Mouse (Mus musculus): ENCODE data around the gene Slc2a9.

The Slc2a9 gene

DNA sequence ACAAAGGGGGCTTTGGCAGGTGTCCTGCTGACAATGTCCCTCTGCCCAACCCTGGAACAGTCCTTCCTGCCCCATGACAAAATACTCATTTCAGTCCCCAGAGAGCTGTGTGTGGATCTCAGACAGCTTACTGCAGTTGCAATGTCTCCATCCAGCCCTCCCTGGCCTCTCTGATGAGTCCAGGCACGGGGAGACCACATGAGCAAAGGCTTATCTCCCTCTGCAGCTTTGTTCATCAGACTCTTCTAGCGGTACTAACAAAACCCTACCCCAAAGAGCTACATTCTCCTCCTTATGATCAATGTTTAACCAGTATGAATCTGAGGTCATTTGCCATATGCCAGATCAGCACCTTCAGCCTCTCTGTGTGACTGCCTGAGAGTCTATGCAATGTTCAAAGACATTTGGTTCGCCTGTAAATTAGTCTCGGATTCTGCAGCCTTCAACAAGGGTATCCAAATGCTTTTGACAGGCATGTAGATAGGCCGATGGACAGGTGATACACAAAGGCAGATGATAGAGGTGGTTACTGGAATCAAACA lies 36.3 kb downstream of the Slc2a9 start:
- peak in 1 of 2 experiments; percentile 50 for DNase-seq

DNA sequence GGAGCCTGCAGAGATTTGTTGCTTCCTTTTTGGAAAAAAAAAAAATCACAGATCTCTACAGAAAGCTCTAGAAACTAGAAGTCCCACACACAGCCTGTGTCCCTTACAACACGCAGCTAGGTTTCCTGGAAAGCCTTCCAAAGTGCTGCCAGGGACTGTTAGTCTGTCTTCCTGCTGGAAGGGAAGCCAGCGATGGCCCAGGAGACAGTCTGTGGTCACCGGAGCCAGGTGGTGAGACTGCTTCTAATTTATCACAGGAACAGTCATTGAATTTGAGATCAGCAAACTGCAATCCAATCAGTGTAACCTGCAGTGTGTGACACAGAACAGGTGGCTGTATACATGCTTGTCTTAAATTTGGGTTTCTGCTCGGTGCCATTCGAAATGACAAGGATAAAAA lies 41.7 kb downstream of the Slc2a9 start:
- DNase-seq, result no peak

- DNase-seq, result no peak
These were observed 52.0 kb downstream of the Slc2a9 start for GRCm38 (mm10) chr5:38450936-38451335.

DNA sequence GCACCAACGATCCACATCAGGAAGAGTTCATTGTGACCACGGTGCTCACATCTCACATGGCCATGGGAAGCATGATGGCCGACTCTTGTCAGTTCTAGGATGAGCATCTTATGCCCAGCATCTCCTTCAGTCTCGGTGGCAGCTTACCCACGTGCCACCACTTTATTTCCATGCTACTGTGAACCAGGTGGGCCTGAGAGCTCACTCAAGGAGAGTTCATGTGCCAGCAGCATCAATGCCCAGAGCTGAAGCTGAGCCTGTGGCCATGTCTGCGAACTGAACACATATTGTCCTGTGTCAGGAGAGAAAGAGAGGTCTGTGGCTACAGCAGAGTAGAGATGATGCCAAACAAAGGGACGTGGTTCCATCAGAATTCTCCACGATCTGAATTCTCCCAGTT lies 53.3 kb downstream of the Slc2a9 start:
- no peak for DNase-seq

DNA sequence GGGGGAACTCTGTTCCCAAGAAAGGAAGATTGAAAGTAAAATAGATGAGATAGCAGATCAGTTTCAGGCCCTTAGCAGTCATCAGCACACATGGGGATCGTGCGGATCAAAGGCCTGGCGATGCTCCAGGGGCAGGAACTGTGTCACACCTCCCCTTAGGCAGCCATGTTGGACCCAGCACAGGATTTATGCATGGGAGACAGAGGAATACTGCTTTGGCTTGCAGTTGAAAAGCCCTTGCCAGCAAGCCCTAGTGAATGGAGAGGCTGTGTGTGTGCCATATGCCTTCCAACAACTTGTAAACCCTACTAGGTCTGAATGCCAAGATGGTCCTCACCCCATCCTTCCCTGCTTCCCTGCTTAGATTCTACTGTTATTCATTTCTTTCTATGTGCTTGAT lies 54.8 kb downstream of the Slc2a9 start:
- no peak for DNase-seq

- DNase-seq, result peak in 1 of 2 experiments; percentile 3
These were observed 56.5 kb downstream of the Slc2a9 start for GRCm38 (mm10) chr5:38446316-38446975.

GRCm38 (mm10) chr5:38441088-38441839 lies 61.7 kb downstream of the Slc2a9 start:
- DNase-seq, result no peak

DNA sequence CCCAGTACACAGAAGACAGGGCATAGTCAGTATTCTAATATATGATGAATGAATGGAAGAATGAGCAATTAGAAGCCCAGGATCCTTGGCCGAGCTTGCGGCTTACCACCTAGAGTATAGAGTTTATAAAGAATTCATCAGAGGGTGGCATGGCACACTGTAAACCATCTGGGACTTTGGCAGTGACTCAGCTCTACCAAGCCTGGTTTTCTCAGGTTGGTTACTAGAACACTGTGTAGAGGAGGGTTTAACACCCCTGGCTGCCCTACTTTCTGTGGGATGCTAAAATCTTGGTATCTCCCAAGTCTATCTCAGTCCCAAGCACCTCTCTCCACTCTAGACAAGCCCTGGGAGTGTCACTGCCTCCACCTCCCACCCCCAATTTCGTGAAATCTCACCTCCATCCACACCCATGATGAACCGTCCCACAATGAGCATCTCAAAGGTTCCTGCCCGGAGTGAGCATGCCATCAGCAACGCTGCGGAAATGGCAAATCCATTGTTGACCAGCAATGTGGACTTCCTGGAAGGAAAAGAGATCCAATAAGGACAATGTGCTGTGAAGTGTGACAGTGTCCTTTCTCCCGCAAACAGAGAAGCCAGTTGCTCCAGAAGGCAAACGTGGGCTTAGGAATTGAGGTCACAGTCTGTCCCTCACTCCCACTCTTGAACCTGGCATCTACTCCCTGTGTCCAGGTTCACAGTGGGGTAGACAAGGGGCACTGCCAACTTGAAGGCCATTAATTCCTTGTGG lies 62.5 kb downstream of the Slc2a9 start:
- no peak for DNase-seq

GRCm38 (mm10) chr5:38436681-38437080 lies 66.3 kb downstream of the Slc2a9 start:
- DNase-seq, result peak in 1 of 2 experiments; percentile 16

DNA sequence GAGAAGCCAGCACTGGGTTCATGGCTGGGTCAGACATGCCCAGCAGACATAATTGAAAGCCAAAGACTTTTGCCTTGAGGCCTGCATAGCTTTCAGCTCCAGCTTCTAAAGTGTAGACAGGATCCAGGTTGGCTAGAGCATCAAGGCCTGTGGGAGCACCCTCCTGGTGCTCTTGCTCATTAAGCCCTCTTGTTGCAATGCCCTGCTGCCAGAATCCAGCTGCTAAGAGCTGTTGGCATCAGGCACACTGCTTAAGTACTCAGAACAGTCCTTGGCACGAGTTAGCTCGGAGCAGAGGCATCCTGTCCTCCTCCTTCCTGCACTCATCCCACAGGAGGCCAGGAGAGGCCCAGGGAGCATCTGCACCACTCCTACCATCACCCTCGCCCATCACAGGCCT lies 68.1 kb downstream of the Slc2a9 start:
- no peak for DNase-seq

GRCm38 (mm10) chr5:38431201-38431600 lies 71.7 kb downstream of the Slc2a9 start:
- no peak for DNase-seq

DNA sequence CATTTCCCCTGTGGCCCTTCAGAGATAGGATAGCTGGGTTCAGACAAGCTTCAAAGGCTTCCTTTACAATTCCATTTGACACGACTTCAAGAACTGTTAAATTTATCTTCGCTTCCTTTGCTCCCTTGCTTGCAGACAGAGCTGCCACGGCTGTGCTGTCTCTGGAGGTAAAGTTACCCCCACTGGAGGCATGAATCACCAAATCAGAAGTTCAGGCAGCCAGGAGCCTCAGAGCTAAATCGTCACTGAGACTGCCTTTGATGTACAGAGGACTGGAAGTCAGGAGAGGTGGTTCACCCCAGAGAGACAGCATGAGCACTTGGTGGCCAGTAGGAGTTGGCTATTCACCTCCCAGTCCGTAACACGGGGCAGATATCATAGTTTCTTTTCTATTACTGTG lies 73.8 kb downstream of the Slc2a9 start:
- DNase-seq, result no peak

GRCm38 (mm10) chr5:38427757-38428156 lies 75.2 kb downstream of the Slc2a9 start:
- no peak for DNase-seq

- DNase-seq, result no peak
These were observed 77.4 kb downstream of the Slc2a9 start for GRCm38 (mm10) chr5:38425569-38425968.

- no peak for DNase-seq
These were observed 80.5 kb downstream of the Slc2a9 start for GRCm38 (mm10) chr5:38422426-38422825.

- DNase-seq, result no peak
These were observed 84.1 kb downstream of the Slc2a9 start for GRCm38 (mm10) chr5:38418799-38419198.

DNA sequence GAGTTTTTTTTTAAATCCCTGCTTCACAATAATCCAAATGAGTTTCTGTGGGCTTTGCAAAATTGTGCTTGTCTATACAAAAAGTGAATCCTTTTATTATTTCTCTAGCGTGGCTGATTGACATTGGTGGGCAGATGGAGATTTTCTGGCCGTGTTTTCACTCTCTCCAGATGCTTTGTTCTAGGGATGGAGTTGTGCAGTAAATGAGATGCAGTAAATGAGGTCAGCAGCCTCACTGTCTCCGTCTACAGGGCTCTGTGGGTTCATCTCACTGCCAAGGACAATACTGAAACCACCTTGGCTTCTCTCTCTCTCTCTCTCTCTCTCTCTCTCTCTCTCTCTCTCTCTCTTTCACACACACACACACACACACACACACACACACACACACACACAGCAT lies 99.3 kb downstream of the Slc2a9 start:
- DNase-seq, result no peak

- DNase-seq, result no peak
These were observed 100.7 kb downstream of the Slc2a9 start for GRCm38 (mm10) chr5:38402288-38402687.

GRCm38 (mm10) chr5:38388857-38389256 lies 114.1 kb downstream of the Slc2a9 start:
- DNase-seq, result no peak

DNA sequence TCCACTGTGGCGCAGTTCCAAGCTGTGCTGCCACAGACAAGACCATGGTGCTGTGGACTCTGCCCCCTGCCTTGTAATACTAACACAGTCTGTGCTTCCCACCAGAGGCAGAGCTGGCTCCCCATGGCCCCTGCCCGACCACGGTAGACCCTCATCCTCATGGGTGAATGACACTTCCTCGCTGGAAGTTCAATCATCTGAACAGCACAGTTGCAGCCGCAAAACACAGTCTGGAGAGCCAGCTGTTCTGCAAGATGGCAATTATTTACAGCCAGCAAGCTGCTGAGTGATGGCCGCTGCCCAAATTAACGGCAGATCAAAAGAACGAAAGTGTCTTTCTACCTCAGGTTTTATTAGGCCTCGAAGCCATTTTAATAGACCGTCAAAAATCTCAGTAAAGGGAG lies 114.5 kb downstream of the Slc2a9 start:
- DNase-seq, result peak; percentile 48 to 62

- no peak for DNase-seq
These were observed 123.0 kb downstream of the Slc2a9 start for GRCm38 (mm10) chr5:38379970-38380369.

- DNase-seq, result no peak
These were observed 130.6 kb downstream of the Slc2a9 start for GRCm38 (mm10) chr5:38372369-38372768.

GRCm38 (mm10) chr5:38371308-38371707 lies 131.6 kb downstream of the Slc2a9 start:
- no peak for DNase-seq
